Mouse (Mus musculus) adrenal gland, postnatal 10 days (tissue): ENCODE data around the gene Tacr1. TPM values are rescaled to one million over a fixed set of nuclear protein-coding genes. Genes with fewer than 3 reads are reported as not detected.

ENCODE experiments used
- DNase-seq: peaks from one replicate; pipeline ENCODE4 v3.0.0; 2021; ENCODE audit warnings: mixed read lengths
- total RNA-seq, 2 experiments: library from RNA; stranded (reverse); gene quantifications; 2 replicates each; pipeline ENCODE4 v1.2.3; 2021

Gene Tacr1
- total RNA-seq, 2 experiments from 2014 or later: 0.06 to 0.12 TPM

- no peak for DNase-seq
These were observed 123.2 kb downstream of the Tacr1 start for GRCm38 (mm10) chr6:82525107-82525867.

- DNase-seq: no peak
These were observed 126.5 kb downstream of the Tacr1 start for GRCm38 (mm10) chr6:82528631-82529030.

GRCm38 (mm10) chr6:82536641-82537040 lies 134.5 kb downstream of the Tacr1 start:
- no peak for DNase-seq

GRCm38 (mm10) chr6:82549270-82549669 lies 147.1 kb downstream of the Tacr1 start:
- peak; percentile 10 for DNase-seq

GRCm38 (mm10) chr6:82575445-82575844 lies 173.3 kb downstream of the Tacr1 start:
- no peak for DNase-seq

- no peak for DNase-seq
These were observed 183.3 kb downstream of the Tacr1 start for GRCm38 (mm10) chr6:82585396-82585795.

- peak; percentile 5 for DNase-seq
These were observed 187.3 kb downstream of the Tacr1 start for GRCm38 (mm10) chr6:82589387-82589786.

GRCm38 (mm10) chr6:82595461-82596090 lies 193.4 kb downstream of the Tacr1 start:
- DNase-seq: no peak

GRCm38 (mm10) chr6:82603228-82603627 lies 201.1 kb downstream of the Tacr1 start:
- DNase-seq: no peak

GRCm38 (mm10) chr6:82603665-82604064 lies 201.5 kb downstream of the Tacr1 start:
- DNase-seq: peak; percentile 53

- DNase-seq: no peak
These were observed 202.7 kb downstream of the Tacr1 start for GRCm38 (mm10) chr6:82604791-82605190.

- DNase-seq: no peak
These were observed 206.6 kb downstream of the Tacr1 start for GRCm38 (mm10) chr6:82608756-82609155.

GRCm38 (mm10) chr6:82609339-82609926 lies 207.3 kb downstream of the Tacr1 start:
- no peak for DNase-seq
